Mouse (Mus musculus) heart, adult 2 months (tissue): ENCODE measurements around the gene Slc10a2. TPM values are rescaled to one million over a fixed set of nuclear protein-coding genes. Genes with fewer than 3 reads are reported as not detected.
"Not testable (repeated sequence)": the region's sequence is repeated elsewhere in the genome, so short reads cannot be mapped to it uniquely, and the experiment has no call there.

Source experiments
- DNase-seq, 2 experiments: peaks; one replicate each; pipeline ENCODE4 v3.0.0; 2021
- H3K27ac ChIP-seq: fragments of 200-600 bp; 2 replicates; pipeline ENCODE4 v1.8.1; 2022
- H3K27me3 ChIP-seq: fragments of 200-500 bp; 2 replicates; pipeline ENCODE4 v1.6.1; 2012; ENCODE audit warnings: mild to moderate bottlenecking, low read length, inconsistent platforms, mixed read lengths; ENCODE audit not compliant: control insufficient read depth, insufficient read depth
- H3K36me3 ChIP-seq: fragments of 200-500 bp; 2 replicates; pipeline ENCODE4 v1.6.1; 2012; ENCODE audit warnings: low read length, inconsistent platforms; ENCODE audit not compliant: control insufficient read depth, insufficient read depth
- H3K4me1 ChIP-seq: fragments of 200-500 bp; 2 replicates; pipeline ENCODE4 v1.6.1; 2011; ENCODE audit warnings: low read length; ENCODE audit not compliant: control insufficient read depth, insufficient read depth
- H3K4me3 ChIP-seq: fragments of 200-600 bp; 2 replicates; pipeline ENCODE4 v1.8.1; 2022
- H3K79me2 ChIP-seq: fragments of 200-500 bp; replicated peaks from 2 replicates; pipeline ENCODE4 v1.6.1; 2012; ENCODE audit warnings: mild to moderate bottlenecking, inconsistent platforms, low read length, moderate library complexity, mixed read lengths; ENCODE audit not compliant: control insufficient read depth, insufficient read depth
- H3K9ac ChIP-seq: fragments of 200-500 bp; 2 replicates; pipeline ENCODE4 v1.6.1; 2012; ENCODE audit warnings: low read depth, mild to moderate bottlenecking, control low read depth, inconsistent platforms, low read length, mixed read lengths
- CTCF ChIP-seq: fragments of 200-600 bp; IDR thresholded peaks from 2 replicates; pipeline ENCODE4 v1.8.1; 2022; ENCODE audit warnings: antibody characterized with exemption, mild to moderate bottlenecking, moderate library complexity
- EP300 ChIP-seq: fragments of 200-500 bp; IDR thresholded peaks from 2 replicates; pipeline ENCODE4 v1.6.1; 2011; ENCODE audit warnings: low read depth, low read length, control low read depth; ENCODE audit not compliant: insufficient read depth
- POLR2A ChIP-seq: fragments of 200-500 bp; IDR thresholded peaks from 2 replicates; pipeline ENCODE4 v1.6.1; 2011; ENCODE audit warnings: mild to moderate bottlenecking, low read depth, low read length, control low read depth; ENCODE audit not compliant: insufficient read depth
- WGBS: fragments of 180-500 bp; shearing (Covaris S2); methylation state at CpG from one replicate; pipeline ENCODE4 v1.1.7; 2018; 5-methylcytosine and 5-hydroxymethylcytosine counted together
- intact Hi-C: fragments of 180-260 bp; cut with DNase I; formaldehyde crosslinking; loops from one replicate; pipeline ENCODE4 v1.15.1; 2025
- long read RNA-seq: library from polyadenylated mRNA; stranded (forward); transcript quantifications from one replicate; pipeline ENCODE4 v2.0.0, GENCODE M21; 2021
- polyA plus RNA-seq: library from polyadenylated mRNA; depleted of rRNA; stranded (reverse); fragments of >200 nt; gene quantifications from 2 replicates; pipeline ENCODE4 v1.2.3, GENCODE M21; 2012; rRNA removed
- total RNA-seq, 2 experiments: library from RNA; stranded (reverse); gene quantifications; 2 replicates each; pipeline ENCODE4 v1.2.3; 2021

The Slc10a2 gene
- not detected for total RNA-seq
- not detected in 2 replicates for polyA plus RNA-seq
- long read RNA-seq = 0 reads

- TF ChIP-seq EP300 (no peak), CTCF (no peak), POLR2A (no peak)
- Histone ChIP-seq H3K27ac (no peak within 1 kb of the TSS), H3K9ac (no peak within 1 kb of the TSS), H3K4me1 (no peaks in the 10 kb centered on the region), H3K27me3 (no peaks in the 10 kb centered on the region), H3K4me3 (no peak within 1 kb of the TSS), H3K79me2 (no peaks in the 10 kb centered on the region), H3K36me3 (no peaks in the 10 kb centered on the region)
- 43% methylated on average over 5 of the region's 5 CpGs for WGBS
- intact Hi-C loops = no loop called here
- DNase-seq = no peak
These were observed at the start of gene Slc10a2 for GRCm38 (mm10) chr8:5105186-5105585. Slc10a2 (minus strand) TSS chr8:5105351.

GRCm38 (mm10) chr8:5129322-5129829 lies 24.2 kb upstream of the Slc10a2 start:
- DNase-seq = no peak
- no peaks in the 10 kb centered on the region for H3K36me3 ChIP-seq
- no peaks in the 10 kb centered on the region for H3K4me1 ChIP-seq
- no peaks in the 10 kb centered on the region for H3K79me2 ChIP-seq
- H3K27me3 ChIP-seq = no peaks in the 10 kb centered on the region
- no peak overlapping the region for H3K27ac ChIP-seq
- TF ChIP-seq POLR2A (no peak), CTCF (no peak), EP300 (no peak)
- WGBS = 52% methylated on average over 2 of the region's 2 CpGs
- H3K4me3 ChIP-seq = no peak overlapping the region
- H3K9ac ChIP-seq = no peak overlapping the region
- intact Hi-C loops = no loop called here

- WGBS = 58% methylated on average over 5 of the region's 5 CpGs
- H3K79me2 ChIP-seq = no peaks in the 10 kb centered on the region
- H3K27ac ChIP-seq = no peak overlapping the region
- no peak for TF ChIP-seq POLR2A
- TF ChIP-seq CTCF = no peak
- TF ChIP-seq EP300 = no peak
- no peaks in the 10 kb centered on the region for H3K36me3 ChIP-seq
- DNase-seq = no peak
- no peak overlapping the region for H3K9ac ChIP-seq
- no peak overlapping the region for H3K4me3 ChIP-seq
- intact Hi-C loops = no loop called here
- H3K4me1 ChIP-seq = no peaks in the 10 kb centered on the region
- H3K27me3 ChIP-seq = no peaks in the 10 kb centered on the region
These were observed 1.7 kb upstream of the Slc10a2 start for GRCm38 (mm10) chr8:5106855-5107254.

- TF ChIP-seq CTCF (no peak), POLR2A (no peak)
- Histone ChIP-seq H3K9ac (no peak overlapping the region), H3K4me1 (no peaks in the 10 kb centered on the region), H3K4me3 (no peak overlapping the region), H3K27ac (no peak overlapping the region), H3K27me3 (no peaks in the 10 kb centered on the region), H3K36me3 (no peaks in the 10 kb centered on the region), H3K79me2 (no peaks in the 10 kb centered on the region)
- intact Hi-C loops = no loop called here
- DNase-seq = no peak
- WGBS = 79% methylated on average over 4 of the region's 4 CpGs
These were observed 9.8 kb downstream of the Slc10a2 start for GRCm38 (mm10) chr8:5095392-5095791.

- H3K4me1 ChIP-seq, DNase-seq, H3K79me2 ChIP-seq, H3K9ac ChIP-seq, H3K36me3 ChIP-seq, intact Hi-C loops, H3K27me3 ChIP-seq, H3K27ac ChIP-seq, H3K4me3 ChIP-seq: not testable (repeated sequence)
These were observed 11.2 kb downstream of the Slc10a2 start for GRCm38 (mm10) chr8:5093991-5094390.

GRCm38 (mm10) chr8:5073654-5074293 lies 31.4 kb downstream of the Slc10a2 start:
- no peak for TF ChIP-seq EP300
- no peak for TF ChIP-seq CTCF
- no peak for TF ChIP-seq POLR2A
- Histone ChIP-seq H3K4me3 (no peak overlapping the region), H3K36me3 (no peaks in the 10 kb centered on the region), H3K27ac (no peak overlapping the region), H3K79me2 (no peaks in the 10 kb centered on the region), H3K4me1 (no peaks in the 10 kb centered on the region), H3K9ac (no peak overlapping the region), H3K27me3 (no peaks in the 10 kb centered on the region)
- intact Hi-C loops = no loop called here
- 75% methylated on average over 3 of the region's 3 CpGs for WGBS
- DNase-seq = no peak
